ENCODE assay signal across 8 mouse cellular contexts in genomic region chr13:23506351-23506750, GRCm38 (mm10). TPM values are rescaled to one million over a fixed set of nuclear protein-coding genes. Genes with fewer than 3 reads are reported as not detected.
DNase-seq lines count a peak whose midpoint lies in the region; ATAC-seq and TF ChIP-seq lines count a peak whose summit lies in the region.

No protein-coding gene starts in this region.

- H3K4me2 ChIP-seq in forebrain, embryonic 15.5 days (replicated peaks), result no peak overlapping the region
- peak overlapping the region; percentile 47 for H3K4me2 ChIP-seq in forebrain, embryonic 12.5 days
- peak overlapping the region; percentile 16; the same call in 1 of the 2 replicates for H3K4me2 ChIP-seq in midbrain, embryonic 16.5 days (ENCODE audit: low read length)

- H3K4me3 ChIP-seq in forebrain, embryonic 10.5 days, result peak overlapping the region; percentile 59
- H3K4me3 ChIP-seq in forebrain, embryonic 15.5 days, result no peak overlapping the region
- H3K4me3 ChIP-seq in ES-Bruce4 (ENCODE audit: low read depth, low read length), result peak overlapping the region; percentile 79
- H3K4me3 ChIP-seq in forebrain, embryonic 12.5 days (replicated peaks), result peak overlapping the region; percentile 23
- H3K4me3 ChIP-seq in limb, embryonic 10.5 days, result peak overlapping the region; percentile 58
- no peak overlapping the region for H3K4me3 ChIP-seq in midbrain, embryonic 16.5 days (ENCODE audit: low read depth, low read length)

- no peak overlapping the region for H3K9ac ChIP-seq in forebrain, embryonic 15.5 days (replicated peaks)
- peak overlapping the region; percentile 71 for H3K9ac ChIP-seq in ES-Bruce4 (ENCODE audit: low read depth, poor library complexity, severe bottlenecking)
- H3K9ac ChIP-seq in forebrain, embryonic 12.5 days, result no peak overlapping the region
- no peak overlapping the region for H3K9ac ChIP-seq in midbrain, embryonic 16.5 days (ENCODE audit: low read depth, low read length)

- ATAC-seq in forebrain, embryonic 15.5 days (replicated peaks), result no peak
- ATAC-seq in forebrain, embryonic 12.5 days (ENCODE audit: low FRiP score), result 0 out of 2 replicates have a peak, but pooled peaks have one; percentile 23
- ATAC-seq in midbrain, embryonic 16.5 days, result no peak
- no peak for ATAC-seq in frontal cortex, adult (ENCODE audit: low TSS enrichment)

- H3K9me3 ChIP-seq in forebrain, embryonic 10.5 days, result no peaks in the 10 kb centered on the region
- no peaks in the 10 kb centered on the region for H3K9me3 ChIP-seq in forebrain, embryonic 15.5 days
- no peaks in the 10 kb centered on the region for H3K9me3 ChIP-seq in ES-Bruce4 (replicated peaks; ENCODE audit: control insufficient read depth, insufficient read depth, low read length, poor library complexity, severe bottlenecking)
- H3K9me3 ChIP-seq in forebrain, embryonic 12.5 days, result no peaks in the 10 kb centered on the region
- no peaks in the 10 kb centered on the region for H3K9me3 ChIP-seq in limb, embryonic 10.5 days (replicated peaks)
- no peaks in the 10 kb centered on the region for H3K9me3 ChIP-seq in midbrain, embryonic 16.5 days (replicated peaks; ENCODE audit: control insufficient read depth, low read length, poor library complexity, severe bottlenecking)

- H3K27me3 ChIP-seq in forebrain, embryonic 10.5 days (ENCODE audit: poor library complexity, severe bottlenecking), result no peaks in the 10 kb centered on the region
- H3K27me3 ChIP-seq in forebrain, embryonic 15.5 days, result no peaks in the 10 kb centered on the region
- no peaks in the 10 kb centered on the region for H3K27me3 ChIP-seq in ES-Bruce4 (ENCODE audit: control insufficient read depth, insufficient read depth, low read length, poor library complexity, severe bottlenecking)
- peaks cover 3% of the 10 kb centered on the region; the same call in 1 of the 2 replicates for H3K27me3 ChIP-seq in forebrain, embryonic 12.5 days
- no peaks in the 10 kb centered on the region for H3K27me3 ChIP-seq in limb, embryonic 10.5 days (ENCODE audit: low read depth, poor library complexity, severe bottlenecking)
- H3K27me3 ChIP-seq in midbrain, embryonic 16.5 days (ENCODE audit: control insufficient read depth, insufficient read depth, low read depth, low read length), result no peaks in the 10 kb centered on the region

- no peak for TF ChIP-seq EP300 in ES-Bruce4 (IDR thresholded peaks at IDR 0.05; ENCODE audit: insufficient read depth, low read depth, low read length)

- no peak for TF ChIP-seq POLR2A in ES-Bruce4 (IDR thresholded peaks at IDR 0.05; ENCODE audit: insufficient read depth, low read length)

- H3K36me3 ChIP-seq in forebrain, embryonic 10.5 days (replicated peaks), result no peaks in the 10 kb centered on the region
- no peaks in the 10 kb centered on the region for H3K36me3 ChIP-seq in forebrain, embryonic 15.5 days
- no peaks in the 10 kb centered on the region for H3K36me3 ChIP-seq in ES-Bruce4 (ENCODE audit: control insufficient read depth, insufficient read depth, low read length, poor library complexity, severe bottlenecking)
- H3K36me3 ChIP-seq in forebrain, embryonic 12.5 days (replicated peaks), result no peaks in the 10 kb centered on the region
- H3K36me3 ChIP-seq in limb, embryonic 10.5 days, result no peaks in the 10 kb centered on the region
- H3K36me3 ChIP-seq in midbrain, embryonic 16.5 days (ENCODE audit: control insufficient read depth, insufficient read depth, low read length), result no peaks in the 10 kb centered on the region

- H3K4me1 ChIP-seq in forebrain, embryonic 10.5 days, result peaks cover 65% of the 10 kb centered on the region
- H3K4me1 ChIP-seq in forebrain, embryonic 15.5 days, result peaks cover 4% of the 10 kb centered on the region
- H3K4me1 ChIP-seq in ES-Bruce4 (ENCODE audit: control insufficient read depth, insufficient read depth, low read length), result peaks cover 8% of the 10 kb centered on the region
- peaks cover 13% of the 10 kb centered on the region for H3K4me1 ChIP-seq in forebrain, embryonic 12.5 days
- H3K4me1 ChIP-seq in limb, embryonic 10.5 days, result peaks cover 54% of the 10 kb centered on the region
- peaks cover 2% of the 10 kb centered on the region; the same call in 1 of the 2 replicates for H3K4me1 ChIP-seq in midbrain, embryonic 16.5 days (ENCODE audit: control insufficient read depth, insufficient read depth, low read length)

- no peak for TF ChIP-seq CTCF in ES-Bruce4 (IDR thresholded peaks at IDR 0.05; ENCODE audit: low read depth, low read length)

- peak overlapping the region; percentile 74; the same call in 1 of the 2 replicates for H3K27ac ChIP-seq in forebrain, embryonic 10.5 days
- H3K27ac ChIP-seq in forebrain, embryonic 15.5 days (replicated peaks), result no peak overlapping the region
- peak overlapping the region; percentile 48; the same call in 1 of the 2 replicates for H3K27ac ChIP-seq in ES-Bruce4 (ENCODE audit: insufficient read depth, low read length)
- H3K27ac ChIP-seq in forebrain, embryonic 12.5 days, result no peak overlapping the region
- no peak overlapping the region for H3K27ac ChIP-seq in limb, embryonic 10.5 days
- H3K27ac ChIP-seq in midbrain, embryonic 16.5 days (ENCODE audit: low read length), result no peak overlapping the region

- DNase-seq in forebrain, embryonic 10.5 days (ENCODE audit: extremely low spot score, low spot score), result peak; percentile 72
- peak; percentile 77 for DNase-seq in limb, embryonic 10.5 days (ENCODE audit: low spot score)
- DNase-seq in yolk sac, embryonic 10.5 days (ENCODE audit: low spot score), result peak; percentile 75

- under 1% methylated on average over 13 of the region's 13 CpGs for WGBS in forebrain, embryonic 10.5 days
- 10% methylated on average over 13 of the region's 13 CpGs for WGBS in forebrain, embryonic 15.5 days
- 2% methylated on average over 13 of the region's 13 CpGs for WGBS in forebrain, embryonic 12.5 days
- WGBS in limb, embryonic 10.5 days, result under 1% methylated on average over 13 of the region's 13 CpGs
- WGBS in midbrain, embryonic 16.5 days, result 8% methylated on average over 13 of the region's 13 CpGs

RNA-seq across cellular contexts. Expression of gene Btn2a2, which starts 17.7 kb away (rescaled TPM):
- 0.52 and 0.54 TPM in 2 replicates for polyA plus RNA-seq in forebrain, embryonic 10.5 days (2016; fragmentation: Nextera tagmentation; extraction: Ambion mirVana)
- polyA plus RNA-seq in forebrain, embryonic 15.5 days (2015; fragmentation: Nextera tagmentation; extraction: Ambion mirVana), result 0.11 TPM in 1 of 2 replicates, not detected in the other
- polyA plus RNA-seq in ES-Bruce4 (2011; ENCODE audit: insufficient read depth, insufficient read length, low read depth, missing spikeins), result 0.91 and 1.9 TPM in 2 replicates
- polyA plus RNA-seq in forebrain, embryonic 12.5 days (2016; fragmentation: Nextera tagmentation; extraction: Ambion mirVana), result 0.23 and 0.36 TPM in 2 replicates
- polyA plus RNA-seq in limb, embryonic 10.5 days (2016; fragmentation: Nextera tagmentation; extraction: Ambion mirVana), result 0.99 and 1.9 TPM in 2 replicates
- polyA plus RNA-seq in midbrain, embryonic 16.5 days (2015; fragmentation: Nextera tagmentation; extraction: Ambion mirVana), result 0.15 TPM in 1 of 2 replicates, not detected in the other

RNA-seq across cellular contexts. Expression of gene Hist1h4h, which starts 24.5 kb away (rescaled TPM):
- 3.8 and 4.0 TPM in 2 replicates for polyA plus RNA-seq in forebrain, embryonic 10.5 days (2016; fragmentation: Nextera tagmentation; extraction: Ambion mirVana)
- polyA plus RNA-seq in forebrain, embryonic 15.5 days (2015; fragmentation: Nextera tagmentation; extraction: Ambion mirVana), result 4.9 and 6.0 TPM in 2 replicates
- 16.9 and 19.1 TPM in 2 replicates for polyA plus RNA-seq in ES-Bruce4 (2011; ENCODE audit: insufficient read depth, insufficient read length, low read depth, missing spikeins)
- 7.2 and 8.7 TPM in 2 replicates for polyA plus RNA-seq in forebrain, embryonic 12.5 days (2016; fragmentation: Nextera tagmentation; extraction: Ambion mirVana)
- 2.4 and 4.5 TPM in 2 replicates for polyA plus RNA-seq in limb, embryonic 10.5 days (2016; fragmentation: Nextera tagmentation; extraction: Ambion mirVana)
- polyA plus RNA-seq in midbrain, embryonic 16.5 days (2015; fragmentation: Nextera tagmentation; extraction: Ambion mirVana), result 1.5 and 3.0 TPM in 2 replicates

RNA-seq across cellular contexts. Expression of gene Hist1h2af, which starts 27.4 kb away (rescaled TPM):
- 6.7 and 9.5 TPM in 2 replicates for polyA plus RNA-seq in forebrain, embryonic 10.5 days (2016; fragmentation: Nextera tagmentation; extraction: Ambion mirVana)
- polyA plus RNA-seq in forebrain, embryonic 15.5 days (2015; fragmentation: Nextera tagmentation; extraction: Ambion mirVana), result 2.8 and 6.7 TPM in 2 replicates
- polyA plus RNA-seq in ES-Bruce4 (2011; ENCODE audit: insufficient read depth, insufficient read length, low read depth, missing spikeins), result 68.8 and 97.9 TPM in 2 replicates
- polyA plus RNA-seq in forebrain, embryonic 12.5 days (2016; fragmentation: Nextera tagmentation; extraction: Ambion mirVana), result 9.3 and 10.7 TPM in 2 replicates
- 8.0 and 11.7 TPM in 2 replicates for polyA plus RNA-seq in limb, embryonic 10.5 days (2016; fragmentation: Nextera tagmentation; extraction: Ambion mirVana)
- polyA plus RNA-seq in midbrain, embryonic 16.5 days (2015; fragmentation: Nextera tagmentation; extraction: Ambion mirVana), result not detected in 2 replicates

RNA-seq across cellular contexts. Expression of gene Hist1h3g, which starts 28.9 kb away (rescaled TPM):
- 6.3 and 8.1 TPM in 2 replicates for polyA plus RNA-seq in forebrain, embryonic 10.5 days (2016; fragmentation: Nextera tagmentation; extraction: Ambion mirVana)
- 2.7 and 3.4 TPM in 2 replicates for polyA plus RNA-seq in forebrain, embryonic 15.5 days (2015; fragmentation: Nextera tagmentation; extraction: Ambion mirVana)
- polyA plus RNA-seq in ES-Bruce4 (2011; ENCODE audit: insufficient read depth, insufficient read length, low read depth, missing spikeins), result 8.9 and 16.9 TPM in 2 replicates
- polyA plus RNA-seq in forebrain, embryonic 12.5 days (2016; fragmentation: Nextera tagmentation; extraction: Ambion mirVana), result 7.2 and 8.3 TPM in 2 replicates
- 4.7 and 5.3 TPM in 2 replicates for polyA plus RNA-seq in limb, embryonic 10.5 days (2016; fragmentation: Nextera tagmentation; extraction: Ambion mirVana)
- not detected in 2 replicates for polyA plus RNA-seq in midbrain, embryonic 16.5 days (2015; fragmentation: Nextera tagmentation; extraction: Ambion mirVana)

RNA-seq across cellular contexts. Expression of gene Hist1h2bh, which starts 36.8 kb away (rescaled TPM):
- 0.74 and 0.79 TPM in 2 replicates for polyA plus RNA-seq in forebrain, embryonic 10.5 days (2016; fragmentation: Nextera tagmentation; extraction: Ambion mirVana)
- 0.37 and 0.59 TPM in 2 replicates for polyA plus RNA-seq in forebrain, embryonic 15.5 days (2015; fragmentation: Nextera tagmentation; extraction: Ambion mirVana)
- polyA plus RNA-seq in ES-Bruce4 (2011; ENCODE audit: insufficient read depth, insufficient read length, low read depth, missing spikeins), result 3.9 and 4.2 TPM in 2 replicates
- 0.87 and 0.95 TPM in 2 replicates for polyA plus RNA-seq in forebrain, embryonic 12.5 days (2016; fragmentation: Nextera tagmentation; extraction: Ambion mirVana)
- polyA plus RNA-seq in limb, embryonic 10.5 days (2016; fragmentation: Nextera tagmentation; extraction: Ambion mirVana), result 0.56 and 0.69 TPM in 2 replicates
- 0.27 TPM in 1 of 2 replicates, not detected in the other for polyA plus RNA-seq in midbrain, embryonic 16.5 days (2015; fragmentation: Nextera tagmentation; extraction: Ambion mirVana)

Comparison
In these comparisons a context has a peak if more than half of its experiments do, and no peak if none do; other contexts are left out.
1. H3K27ac ChIP-seq: peak in forebrain, embryonic 10.5 days (single experiment) and ES-Bruce4 (single experiment); none in forebrain, embryonic 15.5 days (single experiment), forebrain, embryonic 12.5 days (single experiment), limb, embryonic 10.5 days (single experiment) and midbrain, embryonic 16.5 days (single experiment).
2. H3K4me3 ChIP-seq: peak in forebrain, embryonic 10.5 days (single experiment), ES-Bruce4 (single experiment), forebrain, embryonic 12.5 days (single experiment) and limb, embryonic 10.5 days (single experiment); none in forebrain, embryonic 15.5 days (single experiment) and midbrain, embryonic 16.5 days (single experiment).
3. Peak in every context shown above with its lines, with median percentiles within 50 percentile points of each other: DNase-seq.